Mouse (Mus musculus): Measurements from ENCODE around the gene Midn. TPM values are rescaled to one million over a fixed set of nuclear protein-coding genes. Genes with fewer than 3 reads are reported as not detected.

Gene Midn
- polyA plus RNA-seq, 2 experiments from 2014 or later = 4.6 to 8.2 TPM

- ATAC-seq = peak; percentile 87
These were observed 24.6 kb downstream of the Midn start, which contains the start of gene 1600002K03Rik for GRCm38 (mm10) chr10:80172527-80173292. Gene 1600002K03Rik, plus strand, starts transcription at chr10:80172944.

GRCm38 (mm10) chr10:80173358-80173757, 25.3 kb downstream of the Midn start:
- no peak for ATAC-seq

- ATAC-seq = no peak
These were observed 26.0 kb downstream of the Midn start for GRCm38 (mm10) chr10:80173955-80174640.

GRCm38 (mm10) chr10:80174705-80175104, 26.6 kb downstream of the Midn start:
- ATAC-seq = no peak

GRCm38 (mm10) chr10:80175536-80176269, 27.6 kb downstream of the Midn start:
- no peak for ATAC-seq

- no peak for ATAC-seq
These were observed 28.3 kb downstream of the Midn start for GRCm38 (mm10) chr10:80176270-80176834.

- no peak for ATAC-seq
These were observed 29.6 kb downstream of the Midn start for GRCm38 (mm10) chr10:80177441-80178279.

- peak; percentile 23 for ATAC-seq
These were observed 31.3 kb downstream of the Midn start, which contains the start of gene Efna2 for GRCm38 (mm10) chr10:80179068-80180051. Gene Efna2, plus strand, starts transcription at chr10:80179482.

- no peak for ATAC-seq
These were observed 32.2 kb downstream of the Midn start for GRCm38 (mm10) chr10:80180288-80180687.

- no peak for ATAC-seq
These were observed 32.8 kb downstream of the Midn start for GRCm38 (mm10) chr10:80180823-80181222.

- no peak for ATAC-seq
These were observed 34.5 kb downstream of the Midn start for GRCm38 (mm10) chr10:80182547-80182946.

GRCm38 (mm10) chr10:80186649-80187048, 38.6 kb downstream of the Midn start:
- ATAC-seq = no peak

GRCm38 (mm10) chr10:80187739-80188138, 39.7 kb downstream of the Midn start:
- ATAC-seq = no peak

- no peak for ATAC-seq
These were observed 40.5 kb downstream of the Midn start for GRCm38 (mm10) chr10:80188453-80189024.

- no peak for ATAC-seq
These were observed 41.9 kb downstream of the Midn start for GRCm38 (mm10) chr10:80189999-80190398.

GRCm38 (mm10) chr10:80190491-80191051, 42.5 kb downstream of the Midn start:
- ATAC-seq = no peak

- no peak for ATAC-seq
These were observed 45.9 kb downstream of the Midn start for GRCm38 (mm10) chr10:80193976-80194375.

- no peak for ATAC-seq
These were observed 46.4 kb downstream of the Midn start for GRCm38 (mm10) chr10:80194441-80194840.

- no peak for ATAC-seq
These were observed 48.1 kb downstream of the Midn start for GRCm38 (mm10) chr10:80196167-80196566.

Measured in CD4-positive, CD25-positive, alpha-beta regulatory T cell, adult 4 months (primary cell).